Mouse (Mus musculus) cortical plate, adult 2 months (tissue): ENCODE data around the gene Gm11027.

ENCODE experiments used
- CTCF ChIP-seq: fragments of 200-500 bp; IDR thresholded peaks from 2 replicates; pipeline ENCODE4 v1.5.1; 2011; ENCODE audit warnings: mild to moderate bottlenecking, control low read depth, low read length; ENCODE audit not compliant: insufficient read depth; ENCODE audit errors: extremely low read depth
- POLR2A ChIP-seq: fragments of 200-500 bp; IDR thresholded peaks from 2 replicates; pipeline ENCODE4 v1.6.1; 2011; ENCODE audit warnings: mild to moderate bottlenecking, low read length, control low read depth; ENCODE audit not compliant: insufficient read depth; ENCODE audit errors: extremely low read depth

DNA sequence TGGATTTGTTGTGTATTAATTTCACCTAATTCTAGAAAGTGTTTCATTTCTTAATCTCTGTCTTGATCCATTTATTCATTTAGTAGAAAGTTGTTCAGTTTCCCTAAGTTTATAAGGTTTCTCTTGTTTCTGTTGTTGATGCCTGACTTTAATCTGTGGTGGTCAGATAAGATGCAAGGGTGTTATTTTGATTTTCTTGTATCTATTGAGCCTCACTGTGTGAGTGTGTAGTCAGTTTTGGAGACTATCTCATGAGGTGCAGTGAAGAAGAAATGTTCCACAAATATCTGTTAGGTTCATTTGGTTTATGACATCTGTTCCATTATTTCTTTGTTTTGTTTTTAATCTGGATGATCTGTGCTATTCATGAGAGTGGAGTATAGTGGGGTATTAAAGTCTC, 27.0 kb downstream of the Gm11027 start:
- TF ChIP-seq CTCF (no peak), POLR2A (no peak)
